Mouse (Mus musculus) heart, postnatal 0 days (tissue): Measurements from ENCODE around the gene Pcnx.

ENCODE experiments used
- CTCF ChIP-seq: IDR thresholded peaks from 2 replicates; pipeline ENCODE4 v1.5.1; 2016; ENCODE audit warnings: antibody characterized with exemption, control low read depth, low read depth
- EP300 ChIP-seq: IDR thresholded peaks from 2 replicates; pipeline ENCODE4 v1.6.1; 2016; ENCODE audit warnings: antibody characterized with exemption, low read depth

GRCm38 (mm10) chr12:81841046-81841445, 18.8 kb upstream of the Pcnx start:
- no peak for TF ChIP-seq CTCF
- TF ChIP-seq EP300, result no peak
